Mouse (Mus musculus): ENCODE measurements around the gene Zfp69. TPM values are rescaled to one million over a fixed set of nuclear protein-coding genes. Genes with fewer than 3 reads are reported as not detected.
A peak's percentile ranks its signal among the peaks of the same experiment; 100 is the strongest.

The Zfp69 gene
- polyA plus RNA-seq, 1 experiment from 2014 or later = 8.5 TPM

- no peaks in the 10 kb centered on the region for H3K9me3 ChIP-seq
- no peak overlapping the region for H3K4me3 ChIP-seq
- no peak overlapping the region for H3K9ac ChIP-seq
- H3K4me1 ChIP-seq = no peaks in the 10 kb centered on the region
- H3K27me3 ChIP-seq (replicated peaks) = no peaks in the 10 kb centered on the region
- H3K36me3 ChIP-seq (replicated peaks) = peaks cover 32% of the 10 kb centered on the region
- WGBS = 92% methylated on average over 9 of the region's 9 CpGs
- ATAC-seq (replicated peaks) = no peak
- no peak overlapping the region for H3K4me2 ChIP-seq
- no peak overlapping the region for H3K27ac ChIP-seq
Measured at GRCm38 (mm10) chr4:120968486-120968885, 17.0 kb upstream of the Zfp69 start.

- H3K27ac ChIP-seq = no peak overlapping the region
- no peak overlapping the region for H3K4me3 ChIP-seq
- no peak overlapping the region for H3K9ac ChIP-seq
- WGBS = 95% methylated on average over 1 of the region's 1 CpGs
- H3K9me3 ChIP-seq = no peaks in the 10 kb centered on the region
- no peaks in the 10 kb centered on the region for H3K27me3 ChIP-seq (replicated peaks)
- H3K4me1 ChIP-seq = peaks cover 11% of the 10 kb centered on the region
- no peak for ATAC-seq (replicated peaks)
- no peak overlapping the region for H3K4me2 ChIP-seq
- no peaks in the 10 kb centered on the region for H3K36me3 ChIP-seq (replicated peaks)
Measured at GRCm38 (mm10) chr4:120955586-120955985, 4.1 kb upstream of the Zfp69 start.

- 62% methylated on average over 1 of the region's 1 CpGs for WGBS
- Histone ChIP-seq H3K27ac (no peak overlapping the region), H3K4me2 (no peak overlapping the region), H3K9ac (no peak overlapping the region), H3K4me3 (no peak overlapping the region), H3K4me1 (peaks cover 13% of the 10 kb centered on the region), H3K9me3 (no peaks in the 10 kb centered on the region), H3K27me3 (replicated peaks) (no peaks in the 10 kb centered on the region), H3K36me3 (replicated peaks) (no peaks in the 10 kb centered on the region)
- no peak for ATAC-seq (replicated peaks)
Measured at GRCm38 (mm10) chr4:120953667-120954066, 2.2 kb upstream of the Zfp69 start.

GRCm38 (mm10) chr4:120953038-120953437 is 1.5 kb upstream of the Zfp69 start:
- H3K4me1 ChIP-seq = peaks cover 13% of the 10 kb centered on the region
- no peak overlapping the region for H3K9ac ChIP-seq
- no peaks in the 10 kb centered on the region for H3K27me3 ChIP-seq (replicated peaks)
- no peak overlapping the region for H3K4me2 ChIP-seq
- H3K4me3 ChIP-seq = no peak overlapping the region
- H3K36me3 ChIP-seq (replicated peaks) = no peaks in the 10 kb centered on the region
- no peak overlapping the region for H3K27ac ChIP-seq
- no peaks in the 10 kb centered on the region for H3K9me3 ChIP-seq
- ATAC-seq (replicated peaks) = no peak
- WGBS = 85% methylated on average over 4 of the region's 4 CpGs

- peak overlapping the region; percentile 62 for H3K9ac ChIP-seq
- H3K4me1 ChIP-seq = peaks cover 13% of the 10 kb centered on the region
- 43% methylated on average over 6 of the region's 6 CpGs for WGBS
- no peaks in the 10 kb centered on the region for H3K27me3 ChIP-seq (replicated peaks)
- peak overlapping the region; percentile 84 for H3K27ac ChIP-seq
- H3K4me3 ChIP-seq = peak overlapping the region; percentile 69
- no peaks in the 10 kb centered on the region for H3K9me3 ChIP-seq
- no peaks in the 10 kb centered on the region for H3K36me3 ChIP-seq (replicated peaks)
- H3K4me2 ChIP-seq = peak overlapping the region; percentile 76
- ATAC-seq (replicated peaks) = 0 out of 2 replicates have a peak, but pooled peaks have one; percentile 21
Measured at GRCm38 (mm10) chr4:120952163-120952562, 664 bp upstream of the Zfp69 start.

GRCm38 (mm10) chr4:120950763-120951427 is 604 bp downstream of the Zfp69 start:
- WGBS = 6% methylated on average over 20 of the region's 20 CpGs

GRCm38 (mm10) chr4:120948938-120949337 is 2.6 kb downstream of the Zfp69 start:
- Histone ChIP-seq H3K9me3 (no peaks in the 10 kb centered on the region), H3K36me3 (replicated peaks) (no peaks in the 10 kb centered on the region), H3K27me3 (replicated peaks) (no peaks in the 10 kb centered on the region), H3K9ac (no peak overlapping the region), H3K4me2 (no peak overlapping the region), H3K4me1 (peaks cover 13% of the 10 kb centered on the region), H3K4me3 (no peak overlapping the region), H3K27ac (no peak overlapping the region)
- ATAC-seq (replicated peaks) = no peak
- 76% methylated on average over 3 of the region's 3 CpGs for WGBS

More at GRCm38 (mm10) chr4:120950763-120951427, 604 bp downstream of the Zfp69 start:
- peak overlapping the region; percentile 62 for H3K9ac ChIP-seq
- no peaks in the 10 kb centered on the region for H3K36me3 ChIP-seq (replicated peaks)
- peak overlapping the region; percentile 69 for H3K4me3 ChIP-seq
- peak overlapping the region; percentile 76 for H3K4me2 ChIP-seq
- no peaks in the 10 kb centered on the region for H3K27me3 ChIP-seq (replicated peaks)
- peak; percentile 28 for ATAC-seq (replicated peaks)
- no peaks in the 10 kb centered on the region for H3K9me3 ChIP-seq
- peaks cover 13% of the 10 kb centered on the region for H3K4me1 ChIP-seq
- peak overlapping the region; percentile 84 for H3K27ac ChIP-seq

GRCm38 (mm10) chr4:120935006-120935405 is 16.5 kb downstream of the Zfp69 start:
- Histone ChIP-seq H3K9me3 (no peaks in the 10 kb centered on the region), H3K4me2 (no peak overlapping the region), H3K4me1 (no peaks in the 10 kb centered on the region), H3K9ac (no peak overlapping the region), H3K27me3 (replicated peaks) (no peaks in the 10 kb centered on the region), H3K4me3 (no peak overlapping the region), H3K36me3 (replicated peaks) (no peaks in the 10 kb centered on the region), H3K27ac (no peak overlapping the region)
- 87% methylated on average over 3 of the region's 3 CpGs for WGBS
- ATAC-seq (replicated peaks) = no peak

- Histone ChIP-seq H3K4me1 (no peaks in the 10 kb centered on the region), H3K27ac (no peak overlapping the region), H3K9me3 (no peaks in the 10 kb centered on the region), H3K4me3 (no peak overlapping the region), H3K27me3 (replicated peaks) (no peaks in the 10 kb centered on the region), H3K36me3 (replicated peaks) (no peaks in the 10 kb centered on the region), H3K4me2 (no peak overlapping the region), H3K9ac (no peak overlapping the region)
- 96% methylated on average over 18 of the region's 18 CpGs for WGBS
- ATAC-seq (replicated peaks) = no peak
Measured at GRCm38 (mm10) chr4:120930736-120931135, 20.8 kb downstream of the Zfp69 start.

- Histone ChIP-seq H3K4me3 (no peak overlapping the region), H3K4me2 (no peak overlapping the region), H3K9ac (no peak overlapping the region), H3K4me1 (peaks cover 9% of the 10 kb centered on the region; the same call in 1 of the 2 replicates), H3K36me3 (replicated peaks) (no peaks in the 10 kb centered on the region), H3K27me3 (replicated peaks) (no peaks in the 10 kb centered on the region), H3K9me3 (no peaks in the 10 kb centered on the region), H3K27ac (no peak overlapping the region)
- ATAC-seq (replicated peaks) = no peak
- WGBS = 79% methylated on average over 3 of the region's 3 CpGs
Measured at GRCm38 (mm10) chr4:120928686-120929085, 22.8 kb downstream of the Zfp69 start.

GRCm38 (mm10) chr4:120925386-120925785 is 26.1 kb downstream of the Zfp69 start:
- H3K27ac ChIP-seq = peak overlapping the region; percentile 83
- H3K27me3 ChIP-seq (replicated peaks) = no peaks in the 10 kb centered on the region
- peaks cover 16% of the 10 kb centered on the region; the same call in 1 of the 2 replicates for H3K4me1 ChIP-seq
- no peaks in the 10 kb centered on the region for H3K9me3 ChIP-seq
- peak overlapping the region; percentile 58 for H3K4me2 ChIP-seq
- peak; percentile 66 for ATAC-seq (replicated peaks)
- peak overlapping the region; percentile 51 for H3K4me3 ChIP-seq
- WGBS = 20% methylated on average over 3 of the region's 3 CpGs
- peak overlapping the region; percentile 54 for H3K9ac ChIP-seq
- peaks cover 20% of the 10 kb centered on the region for H3K36me3 ChIP-seq (replicated peaks)

- peak within 1 kb of the TSS; percentile 51 for H3K4me3 ChIP-seq
- peak within 1 kb of the TSS; percentile 83 for H3K27ac ChIP-seq
- H3K36me3 ChIP-seq (replicated peaks) = peaks cover 26% of the 10 kb centered on the region
- H3K9ac ChIP-seq = peak within 1 kb of the TSS; percentile 54
- peak; percentile 98 for ATAC-seq (replicated peaks)
- peaks cover 16% of the 10 kb centered on the region; the same call in 1 of the 2 replicates for H3K4me1 ChIP-seq
- no peaks in the 10 kb centered on the region for H3K9me3 ChIP-seq
- WGBS = under 1% methylated on average over 33 of the region's 33 CpGs
- no peaks in the 10 kb centered on the region for H3K27me3 ChIP-seq (replicated peaks)
- peak within 1 kb of the TSS; percentile 58 for H3K4me2 ChIP-seq
Measured at GRCm38 (mm10) chr4:120924554-120925299, 26.8 kb downstream of the Zfp69 start, which contains the start of gene Exo5. Gene Exo5, minus strand, starts transcription at chr4:120925017.

Data from midbrain, embryonic 15.5 days (tissue).